Mouse (Mus musculus) CD8-positive naive resting alpha-beta T cell, adult 2 months (primary cell): Measurements from ENCODE around the gene Kdm6b.
"Not testable (repeated sequence)": the region's sequence is repeated elsewhere in the genome, so short reads cannot be mapped to it uniquely, and the experiment has no call there.

Experiments
- DNase-seq, 2 experiments: peaks; one replicate each; pipeline ENCODE4 v3.0.0; 2022; ENCODE audit warnings: low read depth in 2 of 2, low spot score in 2 of 2

Kdm6b gene

DNA sequence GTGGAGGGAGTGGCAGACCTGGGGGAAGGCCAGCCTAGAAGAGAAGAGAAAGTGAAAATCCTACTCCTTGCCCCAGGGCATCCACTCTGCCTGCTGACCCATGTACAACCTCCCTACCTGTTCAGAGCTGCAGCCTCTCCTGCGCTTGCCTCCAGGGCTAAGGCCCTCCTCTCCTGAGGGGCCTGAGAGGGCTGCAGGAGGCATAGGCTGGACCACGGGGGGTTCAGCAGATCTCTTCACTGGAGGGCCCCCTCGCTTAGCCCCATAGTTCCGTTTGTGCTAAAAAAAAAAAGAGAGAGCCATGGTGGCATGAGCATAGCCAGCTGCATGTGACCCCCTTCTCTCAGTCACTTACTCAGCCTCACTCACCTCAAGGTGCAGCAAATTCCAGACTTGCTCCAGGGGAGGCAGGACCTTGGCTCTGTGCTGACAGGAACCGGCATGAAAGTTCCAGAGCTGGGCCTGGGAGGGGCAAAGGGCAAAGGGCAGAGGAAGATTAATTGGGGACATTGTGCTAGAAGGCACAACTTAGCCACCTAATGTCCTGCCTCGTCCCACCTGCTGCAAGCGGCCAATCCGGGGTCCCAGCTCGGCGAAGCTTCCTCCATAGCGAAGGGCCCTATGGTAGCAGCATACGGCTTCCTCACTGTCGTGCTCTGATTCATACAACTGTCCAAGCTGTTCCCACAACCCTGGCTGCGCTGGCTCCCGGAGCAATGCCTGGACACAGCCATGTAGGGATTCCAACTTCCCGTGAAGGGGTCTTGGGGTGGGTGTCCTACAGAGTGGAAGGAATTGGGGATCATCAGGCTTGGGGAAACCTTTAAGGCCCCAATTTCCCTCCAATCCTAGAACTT lies 6.4 kb downstream of the Kdm6b start:
- no peak for DNase-seq

DNA sequence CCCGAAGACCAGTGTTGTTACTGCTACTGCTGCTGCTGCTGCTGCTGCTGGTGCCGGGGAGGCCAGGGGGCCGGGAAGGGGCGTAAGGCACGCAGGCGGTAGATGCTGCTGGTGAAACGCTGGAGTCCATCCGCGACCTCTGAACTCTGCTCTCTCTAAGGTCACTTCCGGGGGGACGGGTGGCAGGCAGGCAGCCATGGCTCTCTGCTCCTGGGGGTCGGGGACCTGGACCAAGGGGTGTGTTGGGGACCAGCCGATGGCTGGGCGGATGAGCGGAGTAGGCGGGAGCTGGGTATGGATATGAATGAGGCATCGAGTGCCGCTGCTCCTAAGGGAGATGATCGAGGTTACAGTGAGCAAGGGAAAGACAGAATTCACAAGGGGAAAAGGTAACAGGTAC lies 7.2 kb downstream of the Kdm6b start:
- DNase-seq = no peak

DNA sequence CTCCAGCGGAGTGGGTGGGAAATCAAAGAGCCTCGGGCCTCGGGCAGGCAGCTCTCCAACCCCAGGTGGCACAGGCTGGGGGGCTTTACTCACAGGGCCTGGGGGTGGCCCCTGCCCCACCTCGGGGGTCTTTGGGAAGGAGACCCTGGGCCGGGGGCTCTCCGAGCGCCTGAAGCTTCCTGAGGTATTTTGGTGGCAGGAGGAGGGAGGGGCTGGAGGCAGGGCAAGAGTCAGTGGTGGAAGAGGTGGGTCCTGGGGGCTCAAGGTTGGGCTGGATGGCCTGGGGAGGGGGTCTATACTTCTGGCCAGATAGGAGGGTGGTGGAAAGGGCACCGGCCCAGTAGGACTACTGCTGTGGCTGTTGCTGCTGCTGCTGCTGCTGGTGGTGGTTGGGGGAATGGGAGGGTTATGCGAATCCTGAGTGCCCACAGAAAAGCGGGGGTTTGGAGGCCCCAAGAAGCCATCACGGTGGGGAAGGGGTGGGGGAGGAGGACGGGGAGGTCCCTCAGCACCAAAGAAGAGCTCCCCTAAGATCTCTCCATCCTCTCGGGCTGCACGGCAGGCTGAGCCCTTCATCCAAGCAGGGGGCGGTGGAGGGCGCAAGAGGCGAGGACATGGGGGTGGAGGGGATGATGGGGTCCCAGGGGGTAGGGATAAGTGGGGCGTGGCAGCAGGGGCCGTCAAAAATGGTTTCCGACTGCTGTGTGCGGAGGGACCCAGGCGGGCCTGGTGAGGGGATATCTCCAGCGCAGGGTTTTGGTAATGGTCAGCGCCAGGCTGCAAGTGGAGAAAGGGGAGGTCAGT lies 7.9 kb downstream of the Kdm6b start:
- DNase-seq = no peak

DNA sequence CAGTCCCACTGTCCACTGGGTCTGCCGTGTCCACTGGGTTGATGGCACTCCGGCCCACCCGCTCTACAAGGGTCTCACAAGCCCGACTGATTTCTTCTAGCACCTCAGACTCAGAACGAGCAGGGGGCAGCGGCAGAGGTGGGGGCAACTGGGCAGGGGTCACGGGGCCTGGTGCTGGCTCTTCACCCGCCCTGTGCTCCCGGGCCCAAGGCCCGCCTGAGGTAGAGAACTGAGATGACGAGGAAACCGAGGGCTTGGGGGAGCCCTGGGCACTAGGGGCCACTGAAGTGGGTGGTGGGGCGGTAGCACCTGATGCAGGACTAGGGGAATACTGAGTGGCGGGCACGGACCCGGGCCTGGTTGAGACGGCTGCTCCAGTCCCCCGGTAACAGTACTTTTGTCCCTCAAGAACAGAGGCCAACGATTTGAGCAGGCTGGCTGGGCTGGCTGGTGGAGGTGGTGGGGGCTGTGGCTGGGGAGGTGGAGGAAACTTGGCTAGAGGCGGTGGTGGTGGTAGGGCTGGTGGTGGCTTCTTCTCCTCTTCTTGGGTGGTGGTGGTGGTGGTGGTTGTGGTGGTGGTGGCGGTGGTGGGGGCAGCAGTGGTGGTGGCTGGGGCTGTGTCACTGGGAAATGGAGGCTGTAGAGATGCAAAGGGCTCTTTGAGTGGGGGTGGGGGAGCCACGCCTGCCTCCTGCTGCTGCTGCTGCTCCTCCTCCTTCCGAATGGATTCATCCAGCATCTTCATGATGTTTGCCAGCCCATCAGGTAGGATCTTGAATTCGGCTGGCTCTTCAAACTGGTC lies 8.7 kb downstream of the Kdm6b start:
- no peak for DNase-seq

DNA sequence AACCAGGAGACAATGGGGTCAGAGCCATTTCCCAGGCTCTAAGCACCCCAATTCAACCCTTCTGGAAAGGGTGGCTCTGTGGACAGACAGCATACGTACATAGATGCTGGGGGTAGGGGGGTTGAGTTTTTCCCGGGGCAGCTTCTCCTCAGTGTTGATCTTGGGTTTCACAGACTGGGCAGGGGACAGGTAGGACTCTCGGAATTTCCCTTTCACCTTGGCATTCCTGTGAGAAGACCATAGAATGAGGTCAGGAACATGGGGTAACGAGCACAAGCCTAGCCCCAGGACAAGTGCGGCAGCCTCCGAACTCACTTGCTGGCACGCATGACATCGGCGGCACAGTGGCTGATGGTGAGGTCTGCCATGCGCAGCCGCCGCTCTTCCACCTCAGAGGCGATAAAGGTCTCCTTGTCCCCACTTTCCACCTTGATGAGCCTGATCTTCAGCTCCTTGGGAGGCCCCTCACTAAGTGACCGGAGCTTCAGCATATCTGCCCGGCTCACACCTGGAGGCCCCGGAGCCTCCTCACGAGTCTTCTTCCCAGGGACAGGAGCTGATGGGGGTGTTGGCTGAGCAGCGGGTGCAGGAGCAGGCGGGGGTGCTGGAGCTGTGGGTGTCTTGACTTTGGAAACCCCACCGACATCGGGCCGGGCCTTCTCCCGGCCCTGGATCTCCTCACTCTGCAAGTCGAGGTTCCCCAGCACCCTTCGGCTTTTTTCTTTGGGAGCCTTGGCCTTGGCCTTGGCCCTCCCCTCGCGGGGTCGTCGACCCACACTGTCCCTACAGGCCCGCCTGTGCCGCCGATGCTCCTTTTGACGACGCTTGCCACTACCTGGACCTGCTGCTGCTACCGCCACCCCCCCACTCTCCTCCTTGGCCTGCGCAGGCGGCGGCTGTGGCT lies 9.5 kb downstream of the Kdm6b start:
- DNase-seq = no peak

DNA sequence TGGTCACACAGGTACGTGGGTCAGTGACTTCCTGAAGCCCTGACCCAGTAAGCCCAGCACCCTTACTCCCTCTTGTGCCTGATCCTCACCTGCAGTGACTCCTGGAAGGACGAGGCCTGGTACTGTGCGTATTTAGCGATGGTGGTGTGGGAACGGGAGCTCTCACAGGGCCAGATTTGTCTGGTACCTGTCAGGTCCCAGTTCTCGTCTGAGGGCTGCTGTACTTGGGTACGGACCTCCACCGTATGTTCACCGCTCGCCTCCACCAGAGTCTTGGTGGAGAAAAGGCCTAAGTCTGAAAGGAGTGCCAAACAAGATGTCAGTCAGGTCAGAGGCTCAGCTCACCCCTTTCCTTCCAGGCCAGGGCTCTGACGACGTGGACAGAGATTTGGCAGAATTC lies 11.5 kb downstream of the Kdm6b start:
- DNase-seq = no peak

DNA sequence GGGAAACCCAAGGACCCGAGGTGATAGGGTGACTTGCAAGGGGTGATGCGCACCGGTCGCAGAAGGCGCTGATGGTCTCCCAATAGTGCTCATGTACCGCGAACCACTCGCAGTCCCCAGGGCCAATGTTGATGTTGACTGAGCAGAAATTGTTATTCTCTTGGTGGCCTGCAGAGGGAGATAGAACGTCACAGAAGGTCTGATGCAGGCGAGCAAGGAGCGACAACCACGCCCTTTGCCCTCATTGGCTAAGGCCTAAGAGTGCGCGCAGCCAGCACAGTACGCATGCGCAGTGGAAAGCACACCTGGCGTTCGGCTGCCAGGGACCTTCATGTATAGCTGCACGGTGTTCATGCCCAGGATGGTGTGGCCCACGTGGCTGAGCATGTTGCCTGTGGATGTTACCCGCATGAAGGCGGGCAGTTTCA lies 12.3 kb downstream of the Kdm6b start:
- DNase-seq = peak; percentile 84 to 85

DNA sequence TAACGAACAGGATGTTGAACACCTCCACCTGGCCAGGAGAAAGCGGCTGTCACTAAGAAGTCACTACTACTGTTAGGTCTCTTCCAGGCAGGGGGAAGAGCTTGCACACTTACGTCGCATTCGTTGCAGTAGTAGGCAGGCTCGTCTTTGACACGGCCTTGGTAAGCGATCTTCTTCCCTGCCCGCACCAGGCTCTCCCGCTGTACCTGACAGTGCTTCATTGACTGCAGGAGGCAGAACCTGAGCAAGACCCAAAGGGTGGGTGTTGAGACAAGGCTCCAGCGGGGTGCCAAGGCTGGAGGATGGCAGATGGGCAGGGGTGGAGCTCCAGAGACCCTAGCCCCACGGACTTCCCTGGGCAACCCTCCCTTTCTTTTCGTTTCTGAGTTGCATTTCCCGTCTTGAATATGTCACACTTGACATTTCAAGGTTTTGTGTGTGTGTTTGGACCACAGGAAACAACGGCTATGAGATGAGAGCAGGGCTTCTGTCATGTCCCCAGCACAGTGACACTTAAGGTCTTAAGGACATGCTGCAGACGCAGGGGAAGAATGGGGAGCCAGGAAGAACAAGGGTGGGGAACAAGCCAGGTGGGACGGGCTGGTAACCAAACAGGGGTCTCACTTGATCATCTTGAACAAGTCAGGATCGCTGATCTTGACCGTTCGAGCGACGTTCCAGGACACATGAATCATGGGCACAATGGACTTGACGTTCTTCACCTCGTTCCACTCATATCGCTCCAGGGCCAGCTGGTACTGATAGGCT lies 13.2 kb downstream of the Kdm6b start:
- DNase-seq = no peak

DNA sequence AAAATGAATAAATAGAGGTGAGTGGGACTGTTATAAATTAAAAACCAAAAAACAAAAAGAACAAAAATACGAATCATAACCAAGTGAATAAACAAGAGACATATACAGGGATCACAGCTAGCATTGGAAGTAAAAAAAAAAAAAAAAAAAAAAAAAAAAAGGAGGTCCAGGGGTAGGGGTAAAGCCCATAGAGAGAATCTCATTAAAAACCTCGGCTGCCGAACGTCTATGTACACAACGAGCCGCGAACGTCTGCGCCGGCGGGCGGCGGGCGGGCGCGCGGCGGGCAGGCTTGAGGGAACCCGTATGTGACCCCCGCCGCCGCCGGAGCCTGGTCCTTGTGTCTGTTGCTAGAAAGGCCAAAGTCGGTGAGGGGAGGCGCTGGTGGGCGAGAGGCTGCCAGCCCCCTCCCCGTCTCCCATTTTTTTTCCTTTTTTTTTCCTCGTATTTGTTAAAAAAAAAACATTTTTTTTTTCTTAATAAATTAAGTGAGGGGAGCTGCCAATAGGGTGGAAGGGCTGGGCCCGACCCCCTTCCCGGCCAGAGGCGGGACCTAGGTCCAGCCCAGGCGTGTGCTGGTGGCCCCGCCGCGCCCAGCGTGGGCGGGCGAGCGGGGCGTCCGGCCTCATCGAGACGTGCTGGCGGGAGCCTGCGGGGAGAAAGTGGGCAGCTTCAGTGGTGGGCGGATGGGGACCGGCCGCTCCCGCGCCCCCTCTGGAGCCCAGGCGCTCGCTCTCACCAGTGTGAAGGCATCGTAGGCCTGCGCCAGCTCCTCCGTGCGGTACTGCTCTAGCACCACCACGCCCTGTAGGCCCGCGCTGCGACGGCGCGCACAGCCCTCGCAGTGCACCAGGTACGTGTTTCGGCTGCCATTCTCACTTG lies 14.0 kb downstream of the Kdm6b start:
- no peak for DNase-seq

DNA sequence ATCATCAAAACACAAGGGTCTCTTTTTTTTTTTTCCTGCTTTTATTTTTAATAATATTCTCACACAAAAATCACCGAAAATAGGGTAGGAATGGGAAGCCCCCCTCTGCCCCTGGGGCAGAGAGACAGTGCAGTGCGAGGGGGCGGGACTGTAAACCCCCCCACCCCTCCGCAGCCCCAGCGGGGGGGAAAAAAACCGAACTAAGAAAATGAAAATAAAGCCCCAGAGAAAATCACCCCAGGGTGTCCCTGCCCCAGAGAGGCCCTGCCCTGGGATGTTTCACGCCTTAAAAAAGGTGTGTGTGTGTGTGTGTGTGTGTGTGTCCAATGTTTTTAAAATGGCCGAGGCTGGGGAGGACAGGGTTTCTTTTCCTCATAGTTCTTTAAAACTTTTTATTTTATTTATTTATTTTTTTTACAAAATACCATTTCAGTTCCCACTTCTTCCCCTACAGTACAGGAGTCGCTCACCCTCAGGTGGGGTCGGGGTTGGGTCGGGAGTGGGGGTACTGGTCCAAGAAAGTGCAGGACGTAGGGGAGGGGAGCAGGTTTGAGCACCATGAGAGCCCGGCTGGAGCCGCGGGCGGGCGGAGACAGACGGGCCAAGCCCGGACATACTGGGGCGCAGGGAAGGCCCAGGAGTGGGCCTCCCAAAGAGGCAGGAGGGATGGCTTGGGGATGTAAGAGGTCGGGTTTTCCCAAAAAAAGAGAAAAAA lies 14.8 kb downstream of the Kdm6b start:
- no peak for DNase-seq

DNA sequence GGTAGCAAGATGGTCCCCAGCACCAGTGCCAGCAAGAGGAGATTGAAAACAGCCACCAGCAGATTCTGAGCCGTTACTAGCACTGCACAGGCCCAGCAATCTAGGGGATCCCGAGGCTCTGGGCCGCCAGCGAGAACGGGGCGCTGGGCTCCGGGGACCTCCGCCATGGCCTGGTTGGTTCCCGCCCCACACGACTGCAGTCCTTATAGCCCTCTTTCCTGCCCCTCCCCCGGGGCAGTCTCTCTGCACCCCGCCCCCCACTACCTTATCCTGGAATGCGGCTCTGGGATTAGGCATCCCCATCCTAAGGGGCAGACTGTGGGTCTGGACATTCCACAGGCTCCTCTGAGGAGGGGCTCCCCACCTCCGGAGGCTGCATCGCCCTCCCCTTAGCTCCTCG lies 15.4 kb downstream of the Kdm6b start, which contains the start of gene Tmem88:
Gene Tmem88 (minus strand): TSS at position 176 of the 400 bp plus-strand sequence.
- DNase-seq = no peak

DNA sequence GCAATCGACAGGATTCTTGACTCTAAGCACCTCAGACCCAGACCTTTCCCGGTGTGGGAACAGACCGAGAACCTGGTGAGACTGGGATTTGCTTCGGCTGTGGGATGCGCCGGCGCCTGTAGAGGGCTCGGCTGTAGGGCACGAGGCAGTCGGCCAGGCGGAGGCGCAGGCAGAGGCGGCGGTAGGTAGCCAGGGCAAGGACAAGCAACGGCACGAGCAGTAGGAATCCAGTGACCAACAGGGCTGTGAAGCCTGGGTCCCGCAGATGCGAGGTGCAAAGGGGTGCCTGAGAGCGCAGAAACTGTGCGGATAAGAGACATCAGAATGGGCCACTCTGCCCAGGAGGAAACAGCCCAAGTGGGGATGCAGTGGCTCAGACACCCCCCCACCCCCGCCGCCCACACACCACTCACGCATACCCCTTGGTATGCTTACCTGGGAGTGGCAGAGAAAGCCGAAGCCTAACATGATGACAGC lies 15.9 kb downstream of the Kdm6b start:
- DNase-seq = no peak

DNA sequence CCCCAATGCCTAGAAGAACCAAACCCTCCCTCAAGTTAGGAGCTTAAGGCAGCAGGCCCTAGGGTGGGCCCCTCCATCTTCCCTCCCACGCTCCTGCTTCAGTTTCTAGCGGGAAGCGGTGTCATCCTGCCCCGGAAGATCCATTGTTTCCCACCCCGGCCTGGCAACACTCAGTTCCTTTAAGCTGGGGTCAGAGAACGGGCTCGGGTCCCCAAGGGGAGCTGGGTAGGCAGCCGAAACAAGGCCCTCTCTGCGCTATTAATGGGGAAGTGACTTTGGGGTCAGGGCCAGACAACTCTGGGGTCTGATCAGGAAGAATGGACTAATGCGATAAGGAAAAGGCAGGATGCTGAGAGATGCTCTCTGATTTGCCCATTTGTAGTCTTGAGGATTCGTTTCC lies 16.7 kb downstream of the Kdm6b start:
- DNase-seq = no peak

DNA sequence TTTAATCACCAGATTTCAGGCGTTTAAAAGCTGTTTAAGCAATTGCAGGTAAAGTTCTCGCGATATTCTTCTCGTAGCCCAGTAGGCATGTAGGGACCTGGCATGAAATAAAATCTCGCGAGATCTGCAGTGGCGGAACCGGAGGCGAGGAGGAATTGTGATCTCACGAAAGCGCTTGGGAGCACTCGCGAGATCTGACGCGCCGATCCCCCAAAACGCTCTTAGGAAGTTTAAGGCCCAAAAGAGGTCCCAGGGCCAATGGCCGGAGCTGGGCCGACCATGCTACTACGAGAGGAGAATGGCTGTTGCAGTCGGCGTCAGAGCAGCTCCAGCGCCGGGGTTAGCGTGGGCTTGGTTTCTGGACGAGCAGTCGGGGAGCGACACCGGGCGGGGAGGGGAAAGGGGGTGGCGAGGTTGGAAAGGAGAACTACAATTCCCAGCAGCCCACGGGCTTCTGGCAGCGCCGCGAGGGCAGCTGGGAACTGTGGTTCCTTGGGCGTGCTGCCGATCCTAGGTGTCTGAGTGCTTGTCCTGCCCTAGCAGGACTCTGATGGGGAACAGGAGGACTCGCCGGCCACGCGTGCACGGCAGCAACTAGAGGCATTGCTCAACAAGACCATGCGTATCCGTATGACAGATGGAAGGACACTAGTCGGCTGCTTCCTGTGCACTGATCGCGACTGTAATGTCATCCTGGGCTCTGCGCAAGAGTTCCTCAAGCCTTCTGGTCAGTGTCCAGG lies 17.7 kb downstream of the Kdm6b start:
- DNase-seq = peak; percentile 95 to 96

DNA sequence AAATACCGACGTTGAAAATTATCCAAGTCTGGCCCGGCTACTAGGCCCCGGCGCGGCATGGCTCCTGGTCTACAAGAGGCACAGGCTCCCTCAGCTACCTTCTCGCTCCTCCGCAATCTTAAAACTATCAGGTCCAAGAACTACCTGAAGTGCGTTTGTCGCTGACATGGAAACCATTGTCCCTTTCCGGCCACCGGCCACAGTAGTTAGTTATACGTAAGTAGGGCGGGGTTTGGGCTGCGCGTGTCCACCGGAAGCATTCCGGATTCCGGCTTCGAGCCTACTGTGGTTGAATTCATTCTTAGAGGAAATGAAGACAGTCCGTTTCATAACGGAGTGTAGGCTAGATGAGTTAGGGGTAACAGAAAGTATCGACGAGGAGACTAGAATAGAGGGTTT lies 18.2 kb downstream of the Kdm6b start, which contains the start of the genes Naa38 and Cyb5d1:
Gene Naa38 (plus strand): TSS at position 253 of the 399 bp plus-strand sequence.
Gene Cyb5d1 (minus strand): TSS at position 397 of the 399 bp plus-strand sequence.
- peak; percentile 82 to 84 for DNase-seq

DNA sequence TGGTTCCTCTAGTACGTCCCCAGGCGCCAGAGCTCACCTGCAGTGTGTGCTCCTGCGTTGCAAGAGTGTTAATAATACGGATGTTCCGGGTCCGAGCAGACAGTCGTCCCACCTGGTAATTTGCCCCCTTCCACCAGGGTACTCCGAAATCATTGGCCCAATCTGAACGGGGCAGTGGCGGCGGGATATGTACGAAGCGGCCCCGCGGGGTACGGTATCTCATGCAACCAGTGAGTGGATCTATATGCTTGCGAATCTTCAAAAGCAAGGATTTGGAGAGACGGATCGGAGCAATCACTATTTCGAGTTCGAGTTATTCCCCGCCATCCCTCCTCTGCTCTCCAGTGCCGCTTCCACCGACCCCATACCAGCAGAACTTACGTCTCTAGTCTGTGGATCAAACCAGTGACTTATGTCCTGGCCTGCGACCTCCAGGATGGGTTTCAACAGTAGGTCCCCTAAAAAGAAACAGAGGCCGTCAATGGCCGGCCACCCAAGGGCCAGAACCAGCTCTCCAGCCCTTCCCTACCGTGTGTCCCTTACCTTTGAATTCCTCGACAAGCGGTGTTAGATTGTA lies 18.8 kb downstream of the Kdm6b start:
- DNase-seq = not testable (repeated sequence)
